Mouse (Mus musculus) olfactory bulb, adult 2 months (tissue): Measurements from ENCODE around the gene Zbtb38.

ENCODE experiments used
- CTCF ChIP-seq: fragments of 200-500 bp; IDR thresholded peaks from 2 replicates; pipeline ENCODE4 v1.5.1; 2012; ENCODE audit warnings: low read depth, mild to moderate bottlenecking, low read length, moderate library complexity; ENCODE audit not compliant: insufficient read depth
- POLR2A ChIP-seq: fragments of 200-500 bp; IDR thresholded peaks from 2 replicates; pipeline ENCODE4 v1.6.1; 2012; ENCODE audit warnings: mild to moderate bottlenecking, low read depth, low read length, moderate library complexity; ENCODE audit not compliant: insufficient read depth

DNA sequence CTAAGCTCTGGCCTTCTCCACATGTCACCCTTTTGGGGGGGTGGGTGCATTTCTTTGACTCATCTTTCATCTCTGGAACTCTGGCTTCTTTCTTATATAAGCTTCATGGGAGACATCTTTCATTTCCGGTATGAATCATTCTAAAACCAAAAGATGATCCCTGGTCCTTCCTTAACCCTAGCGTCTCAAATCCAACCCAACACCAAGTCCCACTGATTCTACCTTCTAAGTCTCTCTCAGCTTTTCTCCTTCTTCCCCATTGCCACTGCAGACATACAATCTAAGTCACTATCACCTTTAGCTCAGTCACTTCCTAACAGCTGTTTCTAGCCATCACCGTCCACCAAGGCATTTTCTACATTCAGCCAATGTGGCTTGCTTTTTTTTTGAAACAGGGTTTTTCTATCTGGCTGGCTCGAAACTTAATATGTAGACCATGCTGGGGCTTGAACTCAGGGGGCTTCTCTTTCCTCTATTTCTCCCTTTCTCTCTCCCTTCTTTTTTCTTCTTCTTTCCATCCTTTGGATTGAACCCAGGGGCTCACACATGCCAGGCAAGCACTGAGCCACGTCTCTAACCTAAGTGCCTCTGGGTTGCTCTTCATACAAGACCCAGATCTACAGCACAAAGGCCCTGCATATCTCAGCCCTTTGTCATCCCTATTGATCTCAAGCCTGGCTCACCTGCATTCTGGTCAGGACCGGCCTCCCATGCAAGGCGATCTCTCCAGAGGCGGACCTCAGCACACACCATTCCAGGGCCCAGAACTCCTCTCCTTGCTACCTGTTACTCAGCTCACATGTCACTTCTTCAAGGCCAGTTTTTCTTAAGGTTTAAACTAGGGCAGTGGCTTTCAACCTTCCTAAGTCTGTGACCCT, 76.6 kb downstream of the Zbtb38 start:
- TF ChIP-seq CTCF (no peak), POLR2A (no peak)
